ENCODE assay signal across 16 mouse cellular contexts in genomic region chr7:25084621-25085020, GRCm38 (mm10). TPM values are rescaled to one million over a fixed set of nuclear protein-coding genes. Genes with fewer than 3 reads are reported as not detected.
DNase-seq lines count a peak whose midpoint lies in the region; ATAC-seq and TF ChIP-seq lines count a peak whose summit lies in the region.
"Had no signal": no experiment of that assay in that cellular context is flagged by ENCODE, and none has a peak within 500 bp of the region (broad histone marks: within the 10 kb centered on the region; RNA-seq: fewer than 3 reads in every experiment).

No protein-coding gene starts in this region.

- no peak for TF ChIP-seq CTCF in Patski (IDR thresholded peaks at IDR 0.05)
- no peak for TF ChIP-seq CTCF in liver, adult 2 months (IDR thresholded peaks at IDR 0.05; ENCODE audit: low read depth, low read length)

- no peak overlapping the region for H3K9ac ChIP-seq in liver, embryonic 11.5 days (ENCODE audit: low read depth, low read length)
- no peak overlapping the region; the same call in 1 of the 2 replicates for H3K9ac ChIP-seq in liver, adult 2 months (ENCODE audit: low read depth, low read length)
- H3K9ac ChIP-seq: stomach, embryonic 15.5 days had no signal

- 59% methylated on average over 5 of the region's 5 CpGs for WGBS in liver, embryonic 11.5 days
- WGBS in liver, adult 2 months: 25% methylated on average over 5 of the region's 5 CpGs

- H3K4me2 ChIP-seq in liver, embryonic 11.5 days: no peak overlapping the region
- H3K4me2 ChIP-seq: stomach, embryonic 15.5 days had no signal

- TF ChIP-seq POLR2A in liver, adult 2 months (IDR thresholded peaks at IDR 0.05; ENCODE audit: extremely low read depth, insufficient read depth, low read length): no peak

- CTCF ChIA-PET in Patski (lab: Charles Lee): no interaction called here

- no peaks in the 10 kb centered on the region for H3K9me3 ChIP-seq in liver, embryonic 11.5 days (ENCODE audit: control insufficient read depth, low read length)
- H3K9me3 ChIP-seq: megakaryocyte, embryonic 14.5 days; stomach, embryonic 15.5 days had no signal

- in situ Hi-C loops in Patski (cut with MboI; ENCODE audit: low pct_unique_long_range_greater_than_20kb): no loop called here

- peaks cover 6% of the 10 kb centered on the region; the same call in 1 of the 2 replicates for H3K79me2 ChIP-seq in liver, adult 2 months (ENCODE audit: control insufficient read depth, insufficient read depth, low read length)

- no peak overlapping the region for H3K4me3 ChIP-seq in liver, embryonic 11.5 days (ENCODE audit: low read depth, low read length)
- H3K4me3 ChIP-seq in liver, adult 2 months (ENCODE audit: insufficient read depth, low read depth, low read length): no peak overlapping the region
- H3K4me3 ChIP-seq: erythroblast, embryonic 14.5 days; heart, adult 2 months; megakaryocyte, embryonic 14.5 days; myocyte; stomach, embryonic 15.5 days had no signal

- H3K27ac ChIP-seq in liver, embryonic 11.5 days (ENCODE audit: low read depth, low read length): no peak overlapping the region
- peak overlapping the region; percentile 62 for H3K27ac ChIP-seq in liver, adult 2 months (replicated peaks; ENCODE audit: insufficient read depth, low read depth, low read length)
- H3K27ac ChIP-seq: heart, adult 2 months; stomach, embryonic 15.5 days had no signal

- H3K27me3 ChIP-seq in liver, embryonic 11.5 days (replicated peaks; ENCODE audit: control insufficient read depth, insufficient read depth, low read length): no peaks in the 10 kb centered on the region
- no peaks in the 10 kb centered on the region for H3K27me3 ChIP-seq in Patski
- H3K27me3 ChIP-seq in liver, adult 2 months (ENCODE audit: control insufficient read depth, insufficient read depth, low read length): no peaks in the 10 kb centered on the region
- H3K27me3 ChIP-seq: megakaryocyte, embryonic 14.5 days; stomach, embryonic 15.5 days had no signal

- DNase-seq in liver (peak; percentile 22), Patski (ENCODE audit: low read depth, low spot score) (no peak)
- DNase-seq in liver, embryonic 11.5 days (ENCODE audit: low spot score): no peak
- peak; percentile 86 for DNase-seq in liver, adult 2 months (ENCODE audit: extremely low read depth, low read depth, low spot score)
- no peak for DNase-seq in right cerebral cortex, postnatal 36 days (ENCODE audit: low spot score in 2 of 2)
- no peak for DNase-seq in gastrocnemius, postnatal 4 days (ENCODE audit: low spot score in 2 of 2)
- DNase-seq: cerebellum, adult 18-20 months; heart, postnatal 36 days; kidney, adult 2 months had no signal

- H3K36me3 ChIP-seq in liver, embryonic 11.5 days (ENCODE audit: control insufficient read depth, insufficient read depth, low read length): peaks cover 41% of the 10 kb centered on the region
- peaks cover 22% of the 10 kb centered on the region for H3K36me3 ChIP-seq in liver, adult 2 months (ENCODE audit: control insufficient read depth, insufficient read depth, low read length)

- ATAC-seq in liver, embryonic 11.5 days (replicated peaks; ENCODE audit: low FRiP score): no peak
- ATAC-seq in Patski: peak; percentile 20
- peak; percentile 53 for ATAC-seq in megakaryocyte progenitor cell, adult 5-6 weeks (replicated peaks; ENCODE audit: poor library complexity)
- ATAC-seq in CD4-positive, CD25-positive, alpha-beta regulatory T cell, adult 4 months: no peak

- peaks cover 20% of the 10 kb centered on the region for H3K4me1 ChIP-seq in liver, embryonic 11.5 days (replicated peaks; ENCODE audit: control insufficient read depth, insufficient read depth, low read length)
- peaks cover 3% of the 10 kb centered on the region for H3K4me1 ChIP-seq in liver, adult 2 months (ENCODE audit: control insufficient read depth, insufficient read depth, low read length)

- POLR2A ChIA-PET in Patski (lab: Charles Lee): no interaction called here

RNA-seq across cellular contexts. Expression of gene Zfp574, which starts 12.3 kb away (rescaled TPM):
- 22.8 and 23.1 TPM in 2 replicates for polyA plus RNA-seq in liver, embryonic 11.5 days (2014; fragmentation: Nextera tagmentation; extraction: Ambion mirVana)
- 30.0 TPM for polyA plus RNA-seq in Patski (2021)
- total RNA-seq in liver, adult 2 months (2014; rRNA removed): 2.3 and 3.1 TPM in 2 replicates
- polyA plus RNA-seq in liver, adult 2 months (2012; rRNA removed): 16.7 and 17.2 TPM in 2 replicates
- 6.2 and 7.6 TPM in 2 replicates for total RNA-seq in megakaryocyte progenitor cell, adult 5-6 weeks (2015)
- 4.5 and 4.8 TPM in 2 replicates for total RNA-seq in megakaryocyte progenitor cell, adult 5-6 weeks (2017)
- polyA plus RNA-seq in CD4-positive, CD25-positive, alpha-beta regulatory T cell, adult 4 months (2017; shearing (Covaris generic)): 10 to 100 TPM; 11.3 to 15.1 TPM
- total RNA-seq in gastrocnemius, postnatal 4 days (2021): 10 to 100 TPM; 10.7 to 11.4 TPM

RNA-seq across cellular contexts. Expression of gene Grik5, which starts 12.5 kb away (rescaled TPM):
- polyA plus RNA-seq in liver, embryonic 11.5 days (2014; fragmentation: Nextera tagmentation; extraction: Ambion mirVana): 3.5 and 5.3 TPM in 2 replicates
- 49.5 TPM for polyA plus RNA-seq in Patski (2021)
- 2.3 and 2.4 TPM in 2 replicates for total RNA-seq in liver, adult 2 months (2014; rRNA removed)
- 10.2 and 14.0 TPM in 2 replicates for polyA plus RNA-seq in liver, adult 2 months (2012; rRNA removed)
- 3.1 and 5.6 TPM in 2 replicates for total RNA-seq in megakaryocyte progenitor cell, adult 5-6 weeks (2015)
- total RNA-seq in megakaryocyte progenitor cell, adult 5-6 weeks (2017): 3.4 and 3.9 TPM in 2 replicates
- 1 to 10 TPM; 4.1 to 4.5 TPM for polyA plus RNA-seq in CD4-positive, CD25-positive, alpha-beta regulatory T cell, adult 4 months (2017; shearing (Covaris generic))
- total RNA-seq in gastrocnemius, postnatal 4 days (2021): 10 to 100 TPM; 14.6 to 17.1 TPM

Comparison
In these comparisons a context has a peak if more than half of its experiments do, and no peak if none do; other contexts are left out.
1. DNase-seq: peak in liver (single experiment) and liver, adult 2 months (single experiment); none in liver, embryonic 11.5 days (single experiment), Patski (single experiment), right cerebral cortex, postnatal 36 days (0 of 2) and gastrocnemius, postnatal 4 days (0 of 2).
2. ATAC-seq: peak in Patski (single experiment) and megakaryocyte progenitor cell, adult 5-6 weeks (single experiment); none in liver, embryonic 11.5 days (single experiment) and CD4-positive, CD25-positive, alpha-beta regulatory T cell, adult 4 months (single experiment).